Mouse (Mus musculus) bone marrow macrophage, adult 2 months (primary cell): ENCODE data around the gene Dyrk1a. TPM values are rescaled to one million over a fixed set of nuclear protein-coding genes. Genes with fewer than 3 reads are reported as not detected.

Experiments used
- H3K27ac ChIP-seq: 2 replicates; pipeline ENCODE4 v1.5.1; 2012; ENCODE audit warnings: low read depth, low read length; ENCODE audit not compliant: insufficient read depth
- H3K4me1 ChIP-seq: 2 replicates; pipeline ENCODE4 v1.6.1; 2012; ENCODE audit warnings: low read length; ENCODE audit not compliant: control insufficient read depth, insufficient read depth
- H3K4me3 ChIP-seq: 2 replicates; pipeline ENCODE4 v1.5.1; 2012; ENCODE audit warnings: mild to moderate bottlenecking, low read length, moderate library complexity; ENCODE audit not compliant: insufficient read depth
- CTCF ChIP-seq: IDR thresholded peaks from 2 replicates; pipeline ENCODE4 v1.5.1; 2012; ENCODE audit warnings: low read depth, mild to moderate bottlenecking, low read length, moderate library complexity
- POLR2A ChIP-seq: IDR thresholded peaks from 2 replicates; pipeline ENCODE4 v1.6.1; 2012; ENCODE audit warnings: mild to moderate bottlenecking, low read depth, low read length, borderline replicate concordance
- polyA plus RNA-seq: library from polyadenylated mRNA; stranded (reverse); fragments of >200 nt; gene quantifications from 2 replicates; pipeline ENCODE4 v1.2.4, GENCODE M21; 2012; ENCODE audit not compliant: missing spikeins, insufficient read depth, insufficient read length

The Dyrk1a gene
- 29.8 and 34.4 TPM in 2 replicates for polyA plus RNA-seq

DNA sequence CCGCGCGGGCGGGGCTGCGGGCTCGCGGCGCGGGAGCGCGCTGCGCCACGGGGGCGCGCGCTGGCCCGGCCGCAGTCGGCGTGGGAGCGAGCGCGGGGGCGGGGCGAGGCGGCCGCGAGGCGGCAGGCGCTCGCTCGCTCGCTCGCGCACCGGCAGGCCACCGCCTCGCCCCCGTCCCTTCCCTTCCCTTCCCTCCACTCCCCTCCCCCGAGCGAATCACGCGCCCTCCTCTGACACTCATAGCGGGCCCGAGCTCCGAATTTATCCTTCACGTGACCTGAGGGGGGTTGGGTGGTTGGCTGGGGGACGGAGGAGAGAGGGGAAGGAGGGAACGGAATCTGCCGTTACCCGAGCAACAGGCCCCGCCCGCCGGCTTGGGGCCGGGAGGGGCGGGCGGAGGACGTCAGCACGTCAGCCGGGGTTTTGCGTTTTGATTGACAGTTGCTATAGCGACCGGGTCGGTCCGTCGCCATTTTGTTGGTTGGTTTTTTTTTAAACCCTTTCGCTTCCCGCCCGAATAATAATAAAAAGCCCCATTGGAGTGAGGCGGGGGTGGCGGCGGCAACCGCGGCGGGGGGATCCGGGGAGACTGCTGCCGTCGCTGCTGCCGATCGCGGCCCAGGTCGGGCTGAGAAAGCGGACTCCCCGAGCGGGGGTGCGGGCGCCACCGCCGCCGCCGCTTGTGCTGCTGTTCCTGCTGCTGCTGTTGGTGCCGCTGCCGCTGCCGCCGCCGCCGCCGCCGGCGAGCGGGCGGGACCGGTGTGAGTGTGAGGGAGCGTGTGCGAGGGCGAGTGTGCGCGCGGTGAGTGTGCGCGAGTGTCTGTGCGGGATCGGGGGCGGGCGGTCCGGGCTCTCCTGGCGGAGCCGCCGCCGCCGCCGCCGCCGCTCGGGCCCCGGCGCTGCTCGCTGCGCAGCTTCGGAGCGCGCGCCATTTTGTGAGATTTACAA is at the start of gene Dyrk1a:
Dyrk1a (plus strand) TSS at position 782 of the 948 bp plus-strand sequence.
- TF ChIP-seq CTCF (no peak), POLR2A (no peak)
- peak within 1 kb of the TSS; percentile 99 for H3K27ac ChIP-seq
- peak within 1 kb of the TSS; percentile 89 for H3K4me3 ChIP-seq
- peaks cover 35% of the 10 kb centered on the region for H3K4me1 ChIP-seq

- Histone ChIP-seq H3K4me3 (no peak overlapping the region), H3K27ac (no peak overlapping the region), H3K4me1 (peaks cover 43% of the 10 kb centered on the region)
- no peak for TF ChIP-seq CTCF
- TF ChIP-seq POLR2A = no peak
Measured at GRCm38 (mm10) chr16:94523594-94524377, 46.0 kb upstream of the Dyrk1a start.

GRCm38 (mm10) chr16:94524691-94525090 is 45.1 kb upstream of the Dyrk1a start:
- Histone ChIP-seq H3K4me3 (no peak overlapping the region), H3K27ac (no peak overlapping the region), H3K4me1 (peaks cover 38% of the 10 kb centered on the region)
- TF ChIP-seq CTCF (no peak), POLR2A (no peak)

DNA sequence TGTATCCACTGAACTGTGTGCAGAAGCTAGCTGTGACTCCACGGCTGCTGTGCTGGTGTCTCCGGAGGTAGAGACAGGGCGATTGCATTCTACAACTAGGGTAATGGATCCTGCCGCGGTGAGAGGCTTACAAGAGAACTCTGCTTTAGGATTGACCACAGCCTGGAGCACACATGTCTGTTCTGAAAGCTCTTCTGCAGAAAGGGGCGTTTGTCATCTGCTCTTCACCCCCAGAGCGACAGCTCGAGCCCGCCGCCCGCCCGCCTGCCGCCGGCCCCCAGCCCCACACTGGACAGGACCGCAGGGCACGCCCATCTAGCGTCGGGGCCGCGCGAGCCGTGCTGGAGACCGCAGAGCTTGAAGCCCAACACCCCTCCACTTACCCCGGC is 43.9 kb upstream of the Dyrk1a start:
- H3K4me3 ChIP-seq = peak overlapping the region; percentile 85
- H3K27ac ChIP-seq = peak overlapping the region; percentile 95
- peaks cover 29% of the 10 kb centered on the region for H3K4me1 ChIP-seq
- no peak for TF ChIP-seq POLR2A
- no peak for TF ChIP-seq CTCF

- TF ChIP-seq CTCF = no peak
- 0 out of 2 replicates have a peak, but pooled peaks have one; percentile 67 for TF ChIP-seq POLR2A
- Histone ChIP-seq H3K4me3 (peak within 1 kb of the TSS; percentile 85), H3K4me1 (peaks cover 24% of the 10 kb centered on the region), H3K27ac (peak within 1 kb of the TSS; percentile 95)
Measured at GRCm38 (mm10) chr16:94526344-94527151, 43.3 kb upstream of the Dyrk1a start, which contains the start of gene Vps26c. Gene Vps26c, minus strand, starts transcription at chr16:94526830.

GRCm38 (mm10) chr16:94527152-94527534 is 42.7 kb upstream of the Dyrk1a start:
- peak overlapping the region; percentile 95 for H3K27ac ChIP-seq
- peaks cover 18% of the 10 kb centered on the region for H3K4me1 ChIP-seq
- H3K4me3 ChIP-seq = peak overlapping the region; percentile 85
- no peak for TF ChIP-seq CTCF
- no peak for TF ChIP-seq POLR2A

DNA sequence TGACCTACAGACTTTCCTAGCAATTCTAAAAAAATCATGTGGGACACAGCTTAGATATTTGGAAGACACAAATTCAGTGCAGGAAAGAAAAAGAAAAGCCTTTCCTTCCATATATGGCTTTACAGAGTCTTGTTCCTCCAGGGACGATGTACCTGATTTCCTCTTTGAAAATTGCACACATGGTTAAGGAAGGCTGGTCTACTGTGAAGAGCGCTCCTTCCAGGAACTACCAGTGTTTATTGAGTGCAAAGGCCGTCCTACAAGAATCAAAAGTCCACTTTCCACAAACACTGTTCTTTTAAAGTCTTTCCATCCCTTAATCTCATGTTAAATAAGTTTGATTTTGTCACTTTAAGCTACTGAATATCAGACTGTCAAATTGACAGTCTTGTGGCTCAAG is 42.3 kb upstream of the Dyrk1a start:
- H3K27ac ChIP-seq = no peak overlapping the region
- no peak for TF ChIP-seq CTCF
- TF ChIP-seq POLR2A = no peak
- peak overlapping the region; percentile 85 for H3K4me3 ChIP-seq
- peaks cover 17% of the 10 kb centered on the region for H3K4me1 ChIP-seq

DNA sequence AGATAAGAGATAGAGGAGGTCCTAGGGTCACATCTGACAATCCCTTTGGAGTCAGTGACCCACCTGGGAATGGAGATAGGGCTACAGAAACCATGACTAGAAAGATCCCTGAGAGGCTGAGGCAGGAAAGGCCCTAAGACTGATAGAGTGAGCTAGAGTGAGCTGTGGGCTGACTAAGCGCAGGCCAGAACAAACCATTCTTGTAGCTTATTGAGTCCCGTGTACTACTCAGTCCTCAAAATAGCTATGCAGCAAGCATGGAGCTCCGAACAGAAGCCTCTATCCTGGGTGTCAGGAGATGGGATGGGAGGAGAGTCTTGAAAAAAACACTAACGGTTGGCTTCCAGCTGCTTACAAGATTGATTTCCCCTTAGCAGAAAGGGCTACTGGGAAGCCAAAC is 38.5 kb upstream of the Dyrk1a start:
- TF ChIP-seq CTCF = no peak
- TF ChIP-seq POLR2A = no peak
- no peak overlapping the region for H3K27ac ChIP-seq
- no peak overlapping the region for H3K4me3 ChIP-seq
- H3K4me1 ChIP-seq = peaks cover 7% of the 10 kb centered on the region

GRCm38 (mm10) chr16:94533679-94534078 is 36.1 kb upstream of the Dyrk1a start:
- Histone ChIP-seq H3K4me1 (peaks cover 12% of the 10 kb centered on the region), H3K4me3 (no peak overlapping the region), H3K27ac (no peak overlapping the region)
- TF ChIP-seq CTCF (no peak), POLR2A (no peak)
